Mouse (Mus musculus) MEL-GATA-1-ER (cell line): ENCODE measurements around the gene Kcnh7.

ENCODE experiments used
- DNase-seq: peaks from one replicate; pipeline ENCODE4 v3.0.0-alpha.2; 2012; ENCODE audit warnings: low read depth; ENCODE audit errors: extremely low read depth

Gene Kcnh7

GRCm38 (mm10) chr2:62646671-62647289, 537.3 kb downstream of the Kcnh7 start:
- no peak for DNase-seq

GRCm38 (mm10) chr2:62646014-62646645, 538.0 kb downstream of the Kcnh7 start, which contains the start of gene Ifih1:
Gene Ifih1 (minus strand): TSS chr2:62646255.
- DNase-seq: no peak

GRCm38 (mm10) chr2:62645475-62645874, 538.6 kb downstream of the Kcnh7 start:
- peak; percentile 22 for DNase-seq

- peak; percentile 41 for DNase-seq
Observed at GRCm38 (mm10) chr2:62644891-62645290, 539.2 kb downstream of the Kcnh7 start.
